Mouse (Mus musculus) R1 (cell line): ENCODE data around the gene Slc25a28.

ENCODE experiments used
- DNase-seq: peaks from one replicate; pipeline ENCODE4 v3.0.0-alpha.2; 2018; ENCODE audit warnings: low read depth, low spot score

Slc25a28 gene

DNA sequence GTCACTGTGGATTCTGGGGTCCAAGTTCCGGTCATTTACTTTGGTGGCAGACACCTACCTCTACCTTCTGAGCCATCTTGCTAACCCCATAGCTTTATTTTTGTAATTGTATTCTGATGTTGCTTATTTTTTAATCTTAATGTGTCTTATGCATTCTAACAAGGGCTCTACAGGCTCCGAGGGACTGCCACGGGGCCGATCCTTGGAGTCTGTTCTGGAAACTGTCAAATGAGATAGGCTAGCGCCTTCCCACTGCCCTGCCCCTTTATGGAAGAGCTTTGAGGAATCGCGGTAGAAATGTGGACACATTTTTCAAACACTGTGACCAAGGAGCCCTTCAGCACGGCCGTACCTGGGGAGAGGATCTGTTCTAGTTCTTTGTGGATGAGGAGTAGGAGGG, 31.8 kb downstream of the Slc25a28 start:
- peak; percentile 52 for DNase-seq

GRCm38 (mm10) chr19:43641833-43642232, 32.8 kb downstream of the Slc25a28 start:
- no peak for DNase-seq

- peak; percentile 94 for DNase-seq
These were observed 44.0 kb downstream of the Slc25a28 start for GRCm38 (mm10) chr19:43630466-43631251.

DNA sequence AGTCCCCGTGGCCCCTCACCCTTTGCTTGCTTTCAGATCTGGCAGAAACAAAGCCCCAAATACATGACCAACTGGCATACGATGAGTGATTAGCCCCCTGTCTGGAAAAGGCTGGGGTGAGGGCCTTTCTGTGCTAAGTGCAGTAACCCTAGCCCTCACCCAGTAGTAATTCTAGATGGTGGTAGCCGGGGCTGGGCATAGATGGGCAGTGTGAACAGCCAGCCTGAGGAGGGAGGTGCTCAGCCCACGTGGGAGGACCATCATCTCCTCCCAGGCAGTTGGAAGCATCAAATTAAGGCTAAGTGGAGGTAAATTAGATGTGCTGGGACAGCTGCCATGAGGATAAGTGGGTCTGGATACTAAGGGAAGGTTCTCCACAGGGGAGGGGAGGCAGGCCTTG, 45.6 kb downstream of the Slc25a28 start:
- no peak for DNase-seq

- DNase-seq, result peak; percentile 75
These were observed 47.3 kb downstream of the Slc25a28 start for GRCm38 (mm10) chr19:43627345-43627744.

GRCm38 (mm10) chr19:43626160-43626559, 48.5 kb downstream of the Slc25a28 start:
- DNase-seq, result no peak

DNA sequence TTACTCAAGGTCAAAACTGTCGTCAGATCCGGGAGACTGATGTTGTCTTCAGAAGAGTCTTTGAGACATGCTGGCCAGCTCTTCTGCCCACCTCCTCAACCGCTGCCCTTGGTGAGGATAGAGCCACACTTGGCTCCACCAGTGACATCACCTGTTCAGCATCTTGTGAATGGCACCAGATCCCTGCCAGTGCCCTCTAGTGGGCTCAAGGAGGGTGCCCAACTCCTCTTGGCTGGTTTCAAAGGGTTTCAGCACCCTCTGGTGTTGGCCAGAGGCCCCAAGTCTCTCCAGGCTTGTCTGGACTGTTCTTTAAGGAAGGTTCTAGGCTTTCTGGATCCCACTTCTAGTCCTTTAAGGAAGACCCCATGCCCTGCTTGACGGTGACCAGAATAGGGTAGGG, 50.8 kb downstream of the Slc25a28 start:
- DNase-seq, result peak; percentile 72

GRCm38 (mm10) chr19:43619916-43620479, 54.7 kb downstream of the Slc25a28 start:
- no peak for DNase-seq

DNA sequence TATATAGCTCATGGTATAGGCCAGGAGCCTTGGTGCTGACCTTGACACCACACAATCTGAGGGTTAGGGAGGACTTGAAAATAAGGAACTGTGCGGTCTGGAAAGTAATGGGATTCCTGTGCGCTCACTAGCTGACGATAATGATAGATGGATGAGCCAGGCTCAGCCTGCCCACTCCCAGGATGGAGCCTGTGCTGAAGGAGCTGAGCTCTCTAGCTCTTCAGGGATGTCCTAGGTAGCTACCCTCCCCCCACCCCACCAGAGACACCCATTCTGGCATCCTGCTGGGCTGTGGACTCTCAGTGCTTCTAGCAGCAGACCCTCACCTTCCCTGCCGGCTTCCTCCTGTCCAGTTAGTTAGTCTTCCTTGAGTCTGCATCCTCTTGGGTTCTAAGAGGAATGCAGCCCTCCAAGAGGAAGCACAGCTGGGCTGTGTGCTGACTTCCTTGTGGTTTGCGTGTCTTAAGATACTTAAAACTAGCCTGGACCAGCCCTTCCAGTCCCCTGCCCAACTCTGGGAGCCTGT, 56.1 kb downstream of the Slc25a28 start:
- no peak for DNase-seq

DNA sequence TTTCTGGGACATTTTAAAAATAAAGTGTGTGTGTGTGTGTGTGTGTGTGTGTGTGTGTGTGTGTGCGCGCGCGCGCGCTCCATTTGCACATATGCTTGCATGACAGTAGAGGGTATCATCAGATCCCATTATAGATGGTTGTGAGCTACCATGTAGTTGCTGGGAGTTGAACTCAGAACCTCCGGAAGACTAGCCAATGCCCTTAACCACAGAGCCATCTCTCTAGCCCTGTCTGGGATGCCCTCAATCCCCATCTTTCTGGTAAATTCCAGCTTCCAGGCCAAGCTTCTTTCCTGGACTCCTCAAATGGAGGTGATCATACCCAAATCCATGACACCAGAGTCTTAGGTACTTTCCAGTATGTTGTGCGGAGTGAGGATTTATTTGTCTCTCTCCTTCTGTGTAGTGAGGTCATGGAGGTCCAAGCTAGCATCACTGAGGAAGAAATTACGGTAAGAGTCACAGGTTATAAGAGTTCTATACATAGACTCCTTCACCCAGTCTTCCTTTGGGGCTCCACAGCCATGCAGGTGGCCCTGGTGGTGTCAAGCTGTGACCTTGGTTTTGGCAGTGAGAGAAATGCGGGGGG, 56.8 kb downstream of the Slc25a28 start:
- DNase-seq, result no peak

DNA sequence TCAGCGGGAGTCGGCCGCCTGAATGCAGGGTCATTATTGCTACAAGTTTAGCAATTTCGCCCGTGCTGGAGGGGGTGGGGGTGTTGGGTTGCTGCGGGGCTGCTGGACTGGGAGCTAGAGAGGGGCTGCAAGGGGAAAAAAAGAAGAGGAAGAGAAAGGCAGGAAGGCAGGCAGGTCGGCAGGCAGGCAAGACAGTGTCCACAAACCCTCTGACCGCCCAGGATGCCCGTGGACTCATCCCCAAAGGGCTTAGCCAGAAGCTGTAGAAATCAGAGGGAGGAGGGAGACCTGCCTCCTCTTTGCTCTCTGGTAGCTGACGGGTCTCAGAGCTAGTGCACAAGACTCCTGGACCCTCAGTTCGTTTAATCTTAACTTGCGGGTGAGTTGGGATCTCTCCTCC, 57.8 kb downstream of the Slc25a28 start:
- peak; percentile 33 for DNase-seq

DNA sequence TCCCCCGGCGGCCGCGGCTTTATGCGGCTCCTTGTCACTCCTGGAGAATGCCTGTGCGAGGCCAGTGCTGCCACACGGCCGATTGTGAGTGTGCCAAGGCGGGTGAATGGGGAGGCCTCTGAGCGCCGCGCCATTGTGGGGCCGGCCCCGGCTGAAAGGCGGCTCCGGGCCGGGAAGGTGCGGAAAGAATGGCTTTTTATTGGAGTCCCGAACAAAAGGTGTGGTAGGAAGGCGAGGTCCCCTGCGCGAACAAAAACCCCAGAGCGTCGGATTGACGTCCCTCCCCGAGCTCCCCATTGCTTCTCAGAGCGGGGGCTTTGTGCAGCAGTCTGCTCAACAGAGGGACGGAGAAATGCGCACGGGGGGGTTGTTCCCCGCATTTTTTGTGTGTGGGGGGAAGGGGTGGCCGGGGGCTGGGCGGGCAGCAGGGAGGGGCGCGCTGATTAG, 58.2 kb downstream of the Slc25a28 start:
- DNase-seq, result peak; percentile 77

DNA sequence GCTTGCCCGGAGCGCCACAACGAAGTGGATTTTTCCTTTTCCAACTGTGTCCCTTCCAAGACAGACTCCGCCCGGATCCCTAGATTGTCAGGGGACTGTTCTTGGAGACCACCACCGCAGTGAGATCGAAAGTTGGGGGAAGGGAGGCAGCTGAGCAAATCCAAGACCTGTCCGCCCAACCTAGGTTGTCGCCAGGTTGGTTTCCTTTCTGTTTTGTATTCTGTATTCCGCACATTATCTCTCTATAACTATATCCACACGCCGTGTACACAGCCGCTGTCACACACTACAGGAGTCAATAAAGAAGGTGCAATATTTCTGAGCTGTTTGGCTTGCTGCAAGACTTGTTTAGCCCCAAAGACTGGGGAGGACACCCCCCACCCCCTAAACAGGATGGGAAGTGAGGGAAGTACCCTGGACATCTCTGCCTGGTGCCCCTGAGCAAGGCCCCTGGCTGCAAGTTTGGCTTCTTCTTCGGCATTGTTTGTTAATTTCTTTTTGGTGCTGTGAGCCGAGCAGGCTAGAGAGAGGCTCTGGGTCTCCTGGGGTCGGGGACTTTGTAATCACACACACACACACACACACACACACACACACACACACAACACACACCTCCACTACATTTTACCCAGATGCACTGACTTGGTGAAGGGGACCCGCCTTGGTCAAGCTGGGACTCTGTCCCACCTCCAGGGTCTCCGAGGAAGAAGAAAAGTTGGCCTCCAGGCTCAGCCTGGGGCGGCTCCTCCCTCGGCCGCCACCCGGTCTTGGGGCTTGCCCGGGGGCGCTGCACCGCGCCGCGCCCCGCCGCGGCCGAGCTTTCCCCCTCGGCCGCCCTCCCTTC, 58.9 kb downstream of the Slc25a28 start:
- DNase-seq, result peak; percentile 32

- DNase-seq, result peak; percentile 61
These were observed 59.6 kb downstream of the Slc25a28 start for GRCm38 (mm10) chr19:43615074-43615445.

DNA sequence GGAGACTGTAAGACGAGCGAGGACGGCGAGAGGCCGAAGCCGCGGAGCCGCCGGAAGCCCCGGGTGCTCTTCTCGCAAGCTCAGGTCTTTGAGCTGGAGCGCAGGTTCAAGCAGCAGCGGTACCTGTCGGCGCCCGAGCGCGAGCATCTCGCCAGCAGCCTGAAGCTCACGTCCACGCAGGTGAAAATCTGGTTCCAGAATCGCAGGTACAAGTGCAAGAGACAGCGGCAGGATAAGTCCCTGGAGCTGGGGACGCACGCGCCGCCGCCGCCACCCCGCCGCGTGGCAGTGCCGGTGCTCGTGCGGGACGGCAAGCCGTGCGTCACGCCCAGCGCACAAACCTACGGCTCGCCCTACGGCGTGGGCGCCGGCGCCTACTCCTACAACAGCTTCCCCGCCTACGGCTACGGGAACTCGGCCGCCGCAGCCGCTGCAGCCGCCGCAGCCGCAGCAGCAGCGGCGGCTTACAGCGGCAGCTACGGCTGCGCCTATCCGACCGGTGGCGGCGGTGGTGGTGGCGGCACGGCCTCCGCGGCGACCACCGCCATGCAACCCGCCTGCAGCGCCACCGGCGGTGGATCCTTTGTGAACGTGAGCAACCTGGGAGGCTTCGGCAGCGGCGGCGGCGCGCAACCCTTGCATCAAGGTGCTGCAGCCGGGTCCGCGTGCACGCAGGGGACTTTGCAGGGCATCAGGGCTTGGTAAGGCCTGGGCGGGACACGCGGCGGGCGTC, 60.2 kb downstream of the Slc25a28 start:
- DNase-seq, result peak; percentile 60
